Mouse (Mus musculus) thymus, adult 18-20 months (tissue): ENCODE data around the gene Usp17la.
"Not testable (repeated sequence)": the region's sequence is repeated elsewhere in the genome, so short reads cannot be mapped to it uniquely, and the experiment has no call there.

Experiments used
- DNase-seq, 2 experiments: peaks; one replicate each; pipeline ENCODE4 v3.0.0; 2022; ENCODE audit warnings: mixed read lengths in 2 of 2

Usp17la gene

DNA sequence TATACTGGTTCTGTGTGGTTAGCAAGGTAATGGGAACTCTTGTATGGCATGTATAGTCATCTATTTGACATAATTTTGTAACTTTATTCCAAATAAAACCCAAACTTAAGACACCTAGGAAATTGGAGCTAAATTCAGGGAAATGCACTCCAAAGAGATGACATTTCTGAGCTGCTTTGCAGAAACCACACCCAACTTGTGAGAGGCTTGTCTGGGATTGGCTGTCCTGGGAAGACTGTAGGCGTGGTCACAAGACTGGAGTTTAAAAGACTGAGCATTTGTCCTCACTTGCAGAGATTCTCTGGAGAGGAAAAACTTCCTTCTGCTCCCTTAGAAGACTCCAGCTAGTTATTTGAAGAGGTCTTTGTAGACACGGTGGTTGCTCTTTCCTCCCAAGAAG is at the start of gene Usp17la:
TSS of gene Usp17la (plus strand) at position 301 of the 400 bp plus-strand sequence.
- DNase-seq = not testable (repeated sequence)

DNA sequence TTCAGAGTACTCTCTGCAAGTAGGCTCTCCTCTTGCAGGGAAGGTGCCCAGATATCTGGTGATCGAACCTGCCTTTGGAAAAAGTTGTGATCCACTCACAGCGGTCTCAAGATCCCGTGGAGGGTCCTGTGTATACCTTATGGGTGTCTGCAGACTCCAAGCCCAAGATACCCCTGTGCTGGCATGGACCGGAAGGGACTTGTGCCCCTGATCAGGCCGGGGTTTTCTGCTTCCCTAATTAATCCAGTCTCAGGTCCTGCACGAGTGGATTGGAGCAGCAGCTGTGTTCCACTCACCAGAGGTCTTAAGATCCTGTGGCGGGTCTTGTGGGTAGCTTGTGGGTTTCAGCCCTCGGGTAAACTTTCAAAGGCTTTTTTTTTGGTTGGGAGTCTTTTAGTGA is 46.5 kb upstream of the Usp17la start:
- not testable (repeated sequence) for DNase-seq

DNA sequence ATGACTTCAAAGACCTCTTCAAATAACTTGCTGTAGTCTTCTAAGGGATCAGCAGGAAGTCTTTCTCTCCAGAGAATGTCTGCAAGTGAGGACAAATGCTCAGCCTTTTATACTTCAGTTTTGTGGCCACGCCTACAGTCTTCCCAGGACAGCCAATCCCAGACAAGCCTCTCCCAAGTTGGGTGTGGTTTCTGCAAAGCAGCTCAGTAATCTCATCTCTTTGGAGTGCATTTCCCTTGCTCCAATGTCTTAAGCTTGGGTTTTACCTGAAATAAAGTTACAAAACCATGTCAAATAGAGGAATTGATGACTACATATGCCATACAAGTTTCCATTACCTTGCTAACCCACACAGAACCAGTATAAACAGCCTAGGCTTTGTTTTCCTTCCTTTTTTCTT is 14.3 kb upstream of the Usp17la start, which contains the start of gene Usp17lb:
TSS of gene Usp17lb (minus strand) at position 101 of the 400 bp plus-strand sequence.
- DNase-seq = no peak

- DNase-seq = no peak
Observed at GRCm38 (mm10) chr7:104843731-104844287, 13.0 kb upstream of the Usp17la start.

DNA sequence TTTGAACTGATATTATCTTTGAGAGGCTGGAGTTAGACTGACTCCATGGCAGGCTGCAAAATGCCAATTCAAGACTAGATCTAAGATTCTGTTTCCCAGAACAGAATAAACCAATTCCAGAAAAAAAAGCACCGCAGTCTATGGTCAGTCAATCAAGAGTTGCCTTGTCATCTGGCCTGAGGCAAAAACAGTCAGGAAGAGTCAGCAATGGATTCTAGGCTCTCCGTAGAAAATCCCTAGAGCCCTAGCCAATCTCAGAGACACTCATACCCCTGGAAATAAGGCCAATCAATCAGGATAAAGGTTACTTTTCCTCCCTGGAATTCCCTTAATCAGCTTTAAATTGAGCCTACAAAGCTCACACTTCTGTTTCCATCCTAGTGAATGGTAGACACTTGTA is 5.3 kb upstream of the Usp17la start:
- not testable (repeated sequence) for DNase-seq

DNA sequence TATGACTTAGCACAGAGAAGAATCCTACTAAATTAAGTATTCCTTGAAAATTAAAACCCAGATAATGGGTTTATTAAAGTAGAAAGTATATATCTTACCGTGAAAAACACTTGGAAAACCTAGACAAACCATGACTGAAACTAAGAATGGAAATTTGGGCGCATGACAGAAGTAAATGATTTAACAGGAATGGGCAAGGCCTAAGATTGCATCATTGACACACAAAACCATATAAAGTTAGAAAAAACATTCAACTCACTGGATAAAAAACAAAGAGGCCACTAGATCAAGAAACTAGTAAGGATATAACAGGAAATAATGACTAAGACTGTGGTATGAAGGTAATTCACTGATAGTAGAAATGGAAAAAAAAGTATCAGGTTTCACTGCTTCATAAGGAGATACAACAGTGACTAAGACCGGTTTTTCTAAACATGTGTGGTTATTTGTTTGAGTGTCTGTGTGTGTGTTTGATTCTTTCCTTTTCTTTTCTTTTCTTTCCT is 1.5 kb upstream of the Usp17la start:
- no peak for DNase-seq

- no peak for DNase-seq
Observed at GRCm38 (mm10) chr7:104857683-104858082, 874 bp downstream of the Usp17la start.

DNA sequence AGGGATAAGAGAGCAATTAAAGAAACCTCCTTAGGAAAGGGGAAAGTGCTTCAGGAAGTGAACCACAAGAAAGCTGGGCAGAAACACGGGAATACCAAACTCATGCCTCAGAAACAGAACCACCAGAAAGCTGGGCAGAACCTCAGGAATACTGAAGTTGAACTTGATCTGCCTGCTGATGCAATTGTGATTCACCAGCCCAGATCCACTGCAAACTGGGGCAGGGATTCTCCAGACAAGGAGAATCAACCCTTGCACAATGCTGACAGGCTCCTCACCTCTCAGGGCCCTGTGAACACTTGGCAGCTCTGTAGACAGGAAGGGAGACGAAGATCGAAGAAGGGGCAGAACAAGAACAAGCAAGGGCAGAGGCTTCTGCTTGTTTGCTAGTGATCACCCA is 4.6 kb downstream of the Usp17la start:
- no peak for DNase-seq

GRCm38 (mm10) chr7:104877731-104878130 is 20.9 kb downstream of the Usp17la start, which contains the start of gene Olfr665:
Olfr665 (plus strand) TSS chr7:104878031.
- DNase-seq = no peak

DNA sequence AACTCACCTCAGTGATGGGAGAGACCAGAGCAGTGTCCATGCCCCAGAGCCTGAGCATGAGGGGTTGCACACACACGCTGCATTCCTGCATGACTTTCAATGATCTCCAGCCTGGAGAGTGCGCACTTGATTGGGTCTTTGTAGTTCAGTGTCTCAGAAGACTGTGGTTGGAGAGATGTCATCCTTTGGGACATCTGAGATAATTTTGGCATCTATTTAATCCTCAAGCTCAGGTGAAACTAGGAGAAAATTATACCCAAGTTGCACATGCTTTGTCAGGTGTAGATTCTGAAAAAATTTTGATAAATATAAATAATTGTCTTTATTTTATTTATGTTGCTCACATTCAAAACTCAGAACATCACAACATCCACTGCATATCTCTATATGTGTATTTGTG is 39.0 kb downstream of the Usp17la start, which contains the start of gene Olfr666:
TSS of gene Olfr666 (minus strand) at position 101 of the 400 bp plus-strand sequence.
- no peak for DNase-seq
